Mouse (Mus musculus) retina, postnatal 7 days (tissue): ENCODE measurements around the gene Pygm.

Experiments used
- DNase-seq: peaks from one replicate; pipeline ENCODE4 v3.0.0-alpha.2; 2012; ENCODE audit warnings: low read depth, low spot score

Gene Pygm

DNA sequence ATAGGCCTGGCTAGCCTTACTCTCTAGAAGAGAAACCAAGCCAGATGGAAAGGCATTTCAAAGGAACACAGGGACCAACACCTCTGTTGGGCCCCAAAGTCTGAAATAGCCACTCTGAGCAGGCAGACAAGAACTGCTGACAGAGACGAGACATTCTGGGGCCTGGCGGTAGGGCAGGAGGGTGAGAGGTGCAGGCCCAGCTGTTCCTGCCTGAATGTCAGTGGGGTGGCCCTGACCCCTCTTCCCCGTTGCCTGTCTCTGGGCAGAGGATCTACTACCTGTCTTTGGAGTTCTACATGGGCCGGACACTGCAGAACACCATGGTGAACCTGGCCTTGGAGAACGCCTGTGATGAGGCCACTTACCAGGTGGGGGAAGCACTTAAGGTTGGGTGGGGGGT, 1.2 kb downstream of the Pygm start:
- no peak for DNase-seq

- no peak for DNase-seq
These were observed 1.6 kb downstream of the Pygm start for GRCm38 (mm10) chr19:6385821-6386220.

DNA sequence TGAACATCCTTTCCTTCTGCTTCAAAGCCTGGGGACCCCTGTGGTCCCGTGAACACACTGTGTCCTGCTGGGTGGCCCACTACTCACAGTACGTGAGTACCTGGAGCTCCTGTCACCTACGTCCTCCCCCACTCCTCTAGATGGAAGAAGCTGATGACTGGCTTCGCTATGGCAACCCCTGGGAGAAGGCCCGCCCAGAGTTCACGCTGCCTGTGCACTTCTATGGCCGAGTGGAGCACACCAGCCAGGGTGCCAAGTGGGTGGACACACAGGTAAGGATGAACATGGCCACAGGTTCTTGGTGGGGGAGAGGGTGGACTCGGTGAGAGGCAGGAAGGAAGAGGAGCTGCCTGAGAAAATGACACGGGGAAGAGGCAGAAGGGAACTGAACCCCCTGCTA, 2.0 kb downstream of the Pygm start:
- no peak for DNase-seq

- no peak for DNase-seq
These were observed 3.8 kb downstream of the Pygm start for GRCm38 (mm10) chr19:6388006-6388405.

GRCm38 (mm10) chr19:6389803-6390202, 5.6 kb downstream of the Pygm start:
- no peak for DNase-seq

DNA sequence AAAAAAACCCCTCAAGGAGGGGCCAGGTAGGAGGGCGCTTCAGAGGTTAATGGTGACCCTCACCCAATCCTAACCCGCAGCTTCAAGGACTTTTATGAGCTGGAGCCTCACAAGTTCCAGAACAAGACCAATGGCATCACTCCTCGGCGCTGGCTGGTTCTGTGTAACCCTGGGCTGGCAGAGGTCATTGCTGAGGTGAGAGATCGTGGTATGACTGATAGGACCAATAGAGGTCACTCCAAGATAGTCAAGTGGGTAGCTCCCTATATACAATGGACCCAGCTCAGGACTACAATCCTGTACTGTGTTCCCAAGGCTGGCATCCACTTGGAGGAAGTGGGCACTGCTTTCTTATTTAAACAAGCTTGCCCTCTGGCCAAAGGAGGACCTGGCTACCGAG, 6.1 kb downstream of the Pygm start:
- no peak for DNase-seq

- DNase-seq = no peak
These were observed 8.7 kb downstream of the Pygm start for GRCm38 (mm10) chr19:6392743-6393393.

- DNase-seq = no peak
These were observed 9.4 kb downstream of the Pygm start for GRCm38 (mm10) chr19:6393637-6394036.

GRCm38 (mm10) chr19:6396237-6396636, 12.0 kb downstream of the Pygm start:
- no peak for DNase-seq

DNA sequence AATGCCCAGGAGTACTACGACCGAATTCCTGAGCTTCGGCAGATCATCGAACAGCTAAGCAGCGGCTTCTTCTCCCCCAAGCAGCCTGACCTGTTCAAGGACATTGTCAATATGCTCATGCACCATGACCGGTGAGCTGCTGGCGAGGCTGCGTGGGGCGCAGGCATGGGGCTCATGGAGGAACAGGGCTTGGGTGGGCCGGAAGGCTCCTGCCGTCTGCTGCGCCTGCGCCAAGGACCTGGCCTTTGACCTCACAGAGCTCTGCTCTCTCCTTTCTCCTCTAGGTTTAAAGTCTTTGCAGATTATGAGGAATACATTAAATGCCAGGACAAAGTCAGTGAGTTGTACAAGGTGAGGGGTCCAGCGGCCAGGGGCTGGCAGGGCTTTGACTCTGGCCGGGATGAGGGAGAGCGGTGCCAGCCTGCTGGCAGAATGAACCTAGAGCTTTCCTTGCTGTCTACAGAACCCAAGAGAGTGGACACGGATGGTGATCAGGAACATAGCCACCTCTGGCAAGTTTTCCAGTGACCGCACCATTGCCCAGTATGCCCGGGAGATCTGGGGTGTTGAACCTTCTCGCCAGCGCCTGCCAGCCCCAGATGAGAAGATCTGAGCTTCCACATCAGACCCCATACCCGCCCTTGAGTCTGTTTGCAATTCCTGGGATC, 13.5 kb downstream of the Pygm start:
- no peak for DNase-seq

DNA sequence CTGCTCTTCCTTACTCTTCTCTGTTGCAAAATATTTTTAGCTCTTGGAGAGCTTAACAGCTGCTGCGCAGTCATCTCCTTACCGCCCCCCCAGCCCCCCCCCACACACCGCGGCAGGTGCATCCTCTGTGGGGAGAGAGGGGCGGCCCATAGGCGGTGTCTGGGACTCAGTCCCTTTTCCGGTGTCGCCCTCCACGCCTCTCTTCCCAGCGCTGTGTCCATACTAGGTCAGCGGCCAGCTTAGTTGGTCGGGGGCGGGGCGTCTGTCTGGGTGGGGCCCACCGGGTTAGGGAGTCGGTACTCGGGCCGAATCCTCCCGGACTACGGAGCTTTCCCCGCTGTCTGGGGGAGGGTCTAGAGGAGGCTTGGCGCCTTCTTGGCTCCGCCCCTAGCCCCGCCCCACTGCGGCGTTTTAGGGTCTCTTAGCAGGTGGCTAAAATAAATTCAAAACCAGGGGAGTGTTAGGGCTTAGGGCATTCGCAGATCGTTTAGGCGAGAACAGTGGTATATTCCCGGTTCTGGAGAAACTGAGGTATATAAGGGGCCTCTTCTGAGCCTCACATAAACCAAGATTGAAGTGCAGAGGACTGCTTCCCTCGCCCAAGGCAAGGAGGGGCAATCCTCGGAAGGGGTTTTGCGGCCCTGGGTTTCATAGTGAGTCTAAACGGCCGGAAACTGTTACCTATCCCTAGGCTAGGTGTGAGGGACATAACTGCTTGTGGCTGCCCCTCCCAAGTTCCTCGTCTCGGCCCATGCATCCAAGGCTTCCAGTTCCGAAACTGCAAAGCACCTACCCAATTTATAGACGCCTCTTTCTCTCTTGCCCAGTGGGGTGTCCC, 14.5 kb downstream of the Pygm start:
- no peak for DNase-seq

DNA sequence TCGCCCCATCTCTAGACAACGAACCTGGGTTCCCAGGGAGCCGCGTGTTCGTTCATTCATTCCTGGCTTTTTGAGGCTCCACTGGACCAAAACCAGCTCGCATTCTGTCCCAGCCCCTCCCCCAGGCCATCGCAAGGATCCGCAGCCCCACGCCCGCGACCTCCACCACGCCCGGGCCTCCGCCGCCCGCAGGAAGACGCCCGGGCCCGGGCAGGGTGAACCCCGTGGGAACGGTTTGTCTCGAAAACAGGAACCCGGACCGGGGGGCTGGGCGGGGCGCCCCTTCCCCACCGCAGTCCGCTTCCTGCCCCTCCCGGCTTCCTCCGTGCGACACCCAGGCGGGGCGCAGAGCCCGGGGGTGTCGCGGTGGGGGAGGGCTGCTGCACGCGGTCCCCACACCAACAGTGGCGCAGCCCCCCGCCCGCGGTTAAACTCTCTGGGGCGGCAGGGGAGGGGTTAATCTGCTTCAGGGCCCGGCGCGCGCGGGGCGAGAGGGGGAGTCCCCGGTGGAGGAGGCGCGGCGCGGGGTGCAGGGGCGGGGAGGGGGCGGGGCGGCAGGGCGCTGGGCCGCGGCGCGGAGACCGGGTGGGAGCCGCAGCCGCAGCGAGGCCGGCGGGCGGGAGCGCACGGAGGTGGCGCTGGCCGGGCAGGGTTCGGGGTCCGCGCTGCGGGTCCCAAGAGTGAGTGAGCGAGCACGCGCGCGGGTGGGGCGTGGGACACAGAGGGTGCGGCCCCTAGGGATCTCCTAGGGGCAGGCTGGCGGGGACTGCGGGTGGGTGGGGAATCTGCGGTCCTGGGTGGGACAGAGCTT, 15.3 kb downstream of the Pygm start, which contains the start of gene Rasgrp2:
Gene Rasgrp2 (plus strand): TSS at position 56 of the 811 bp plus-strand sequence.
- DNase-seq = no peak

DNA sequence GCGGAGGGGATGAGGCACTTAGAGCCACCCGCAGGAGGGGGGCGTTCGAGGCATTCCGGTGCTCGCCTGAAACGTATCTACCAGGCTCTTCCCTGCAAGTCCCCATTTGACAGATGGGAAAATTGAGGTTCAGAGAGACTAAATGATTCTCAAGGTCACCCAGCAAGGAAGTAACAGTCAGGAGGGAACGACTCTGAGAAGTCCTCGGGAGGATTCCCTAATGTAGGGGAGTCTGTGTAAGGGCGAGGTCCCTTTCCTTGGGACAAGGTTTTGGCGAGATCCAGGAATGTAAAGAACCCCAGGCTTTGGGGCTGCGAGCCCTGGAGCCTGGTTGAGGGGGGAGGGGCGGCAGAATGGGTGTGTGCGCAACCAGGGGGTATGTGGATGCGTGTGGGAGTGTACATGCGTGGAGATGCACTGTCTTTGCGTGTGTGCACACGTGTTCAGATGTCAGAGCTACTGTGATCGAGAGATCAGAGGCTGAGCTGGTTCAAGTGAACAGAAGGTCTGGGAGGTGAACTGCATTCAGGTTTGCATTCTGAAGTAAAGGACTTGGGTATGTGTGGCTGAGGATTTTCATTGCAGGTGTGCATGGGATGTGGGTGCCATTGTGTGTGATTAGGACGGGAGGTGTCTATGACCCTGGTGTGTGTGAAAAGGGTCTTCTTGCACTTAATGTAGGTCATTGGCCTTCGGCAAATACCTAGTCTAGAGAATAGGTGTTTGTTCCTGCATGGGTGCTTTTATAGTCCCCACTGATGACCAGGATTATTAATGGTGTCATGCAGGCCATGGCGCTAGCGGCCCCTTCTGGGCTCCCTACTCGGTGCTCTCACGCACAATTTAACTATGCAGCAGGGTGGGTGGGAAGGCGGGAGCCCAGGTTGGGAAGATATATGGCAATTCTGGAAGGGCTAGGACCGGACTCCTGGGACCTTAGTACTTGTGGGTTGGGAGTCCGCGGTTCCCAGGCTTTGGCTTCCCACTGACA, 16.2 kb downstream of the Pygm start:
- no peak for DNase-seq

DNA sequence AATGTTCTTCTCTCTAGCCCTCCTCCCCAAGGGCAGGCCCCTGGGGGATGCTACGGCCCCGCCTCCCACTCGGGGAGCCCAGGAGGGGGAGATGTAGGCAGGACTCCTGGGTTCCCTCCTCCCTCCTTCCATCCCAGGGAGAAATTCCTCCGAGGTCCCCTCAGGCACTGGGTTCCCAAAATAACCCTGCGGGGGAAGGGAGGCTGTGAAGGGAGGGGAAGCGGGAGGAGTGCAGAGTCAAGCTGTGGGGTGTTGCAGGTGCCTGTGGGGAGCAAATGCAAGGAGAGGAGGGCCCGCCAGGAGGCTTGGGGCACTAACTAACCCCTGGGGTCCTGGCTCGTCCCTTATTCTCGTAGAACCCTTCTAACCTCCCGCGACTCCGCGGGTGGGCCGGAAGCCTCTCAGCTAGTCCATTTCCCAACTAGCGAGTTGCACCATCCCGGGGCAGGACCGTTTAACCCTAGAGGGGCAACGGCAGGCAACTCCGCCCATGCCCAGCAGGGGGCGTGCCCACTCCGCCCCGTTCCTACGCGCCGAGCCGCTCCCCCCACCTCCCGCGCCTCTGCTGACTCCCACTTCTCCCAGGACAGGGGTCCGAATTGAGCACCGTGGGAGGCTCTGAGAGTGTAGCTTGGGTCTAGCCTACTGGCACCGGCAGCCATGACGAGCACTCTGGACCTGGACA, 17.1 kb downstream of the Pygm start:
- no peak for DNase-seq

DNA sequence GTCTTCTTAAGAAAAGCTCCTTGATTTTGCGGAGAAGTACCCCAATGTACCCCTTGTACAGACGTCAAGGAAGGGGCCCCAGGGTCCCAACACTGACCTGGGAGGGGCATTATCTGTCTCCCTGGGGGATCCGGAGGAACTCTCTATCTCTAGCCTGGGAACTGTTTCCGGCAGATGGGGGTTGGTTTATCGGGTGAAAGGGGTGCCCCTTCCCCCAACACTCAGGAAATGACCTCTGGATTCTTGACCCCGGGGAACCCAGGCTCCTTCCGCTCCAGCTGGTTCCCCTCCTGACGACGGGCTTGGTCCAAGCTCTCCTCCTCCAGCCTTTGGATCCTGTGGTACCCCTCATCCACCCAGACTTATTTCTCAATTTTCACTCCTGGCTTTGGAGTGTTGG, 17.8 kb downstream of the Pygm start:
- DNase-seq = no peak

DNA sequence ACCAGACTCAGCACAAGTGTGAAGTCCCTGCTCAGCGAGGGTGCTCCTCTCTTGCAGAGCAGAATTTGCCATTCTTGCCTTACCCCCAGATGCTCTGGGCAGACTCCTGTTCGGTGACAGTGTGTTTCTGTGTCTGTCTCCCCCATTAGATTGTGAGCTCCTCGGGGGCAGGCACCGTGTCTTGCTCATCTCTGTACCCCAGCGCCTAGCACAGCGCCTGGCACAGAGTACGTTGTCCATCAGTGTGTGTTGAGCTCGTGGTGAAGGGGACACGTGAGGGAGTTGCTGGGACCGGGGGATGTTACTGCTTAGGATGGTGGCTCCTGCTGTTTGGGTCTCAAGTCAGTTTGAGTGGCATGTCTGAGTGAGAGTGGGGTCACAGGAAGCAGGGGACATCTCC, 19.7 kb downstream of the Pygm start:
- DNase-seq = no peak

DNA sequence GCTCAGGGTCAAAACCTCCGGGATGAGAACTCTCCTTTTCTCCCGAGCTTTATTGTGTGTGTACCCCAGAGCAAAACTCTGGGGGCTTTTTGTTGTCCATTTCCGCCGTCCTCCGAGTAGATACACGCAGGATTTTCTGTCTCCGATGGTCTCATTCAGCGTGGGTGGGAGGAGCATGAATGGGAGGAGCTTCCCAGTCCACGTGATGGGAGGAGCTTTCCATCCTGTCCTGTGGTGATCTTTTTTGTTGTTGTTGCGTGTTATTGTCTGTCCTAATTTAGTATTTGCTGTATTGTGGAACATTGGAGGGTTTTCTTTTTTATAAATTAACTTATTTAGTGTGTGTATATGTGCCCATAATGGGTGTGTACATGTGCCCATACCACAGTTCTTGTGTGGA, 21.2 kb downstream of the Pygm start:
- no peak for DNase-seq

DNA sequence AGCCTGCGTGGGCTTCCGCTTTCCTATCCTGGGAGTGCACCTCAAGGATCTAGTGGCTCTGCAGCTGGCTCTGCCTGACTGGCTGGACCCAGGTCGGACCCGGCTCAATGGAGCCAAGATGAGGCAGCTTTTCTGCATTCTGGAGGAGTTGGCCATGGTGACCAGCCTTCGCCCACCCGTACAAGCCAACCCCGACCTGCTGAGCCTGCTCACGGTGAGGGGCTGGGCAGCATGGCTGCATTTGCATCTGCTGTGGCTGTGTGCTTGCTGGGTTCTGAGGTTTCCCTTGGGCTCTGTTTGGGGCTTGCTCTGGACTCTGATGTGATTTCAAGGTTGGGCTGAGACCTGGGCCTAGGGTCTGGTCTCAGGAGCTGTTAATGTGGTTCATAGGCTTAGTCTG, 22.9 kb downstream of the Pygm start:
- DNase-seq = no peak

DNA sequence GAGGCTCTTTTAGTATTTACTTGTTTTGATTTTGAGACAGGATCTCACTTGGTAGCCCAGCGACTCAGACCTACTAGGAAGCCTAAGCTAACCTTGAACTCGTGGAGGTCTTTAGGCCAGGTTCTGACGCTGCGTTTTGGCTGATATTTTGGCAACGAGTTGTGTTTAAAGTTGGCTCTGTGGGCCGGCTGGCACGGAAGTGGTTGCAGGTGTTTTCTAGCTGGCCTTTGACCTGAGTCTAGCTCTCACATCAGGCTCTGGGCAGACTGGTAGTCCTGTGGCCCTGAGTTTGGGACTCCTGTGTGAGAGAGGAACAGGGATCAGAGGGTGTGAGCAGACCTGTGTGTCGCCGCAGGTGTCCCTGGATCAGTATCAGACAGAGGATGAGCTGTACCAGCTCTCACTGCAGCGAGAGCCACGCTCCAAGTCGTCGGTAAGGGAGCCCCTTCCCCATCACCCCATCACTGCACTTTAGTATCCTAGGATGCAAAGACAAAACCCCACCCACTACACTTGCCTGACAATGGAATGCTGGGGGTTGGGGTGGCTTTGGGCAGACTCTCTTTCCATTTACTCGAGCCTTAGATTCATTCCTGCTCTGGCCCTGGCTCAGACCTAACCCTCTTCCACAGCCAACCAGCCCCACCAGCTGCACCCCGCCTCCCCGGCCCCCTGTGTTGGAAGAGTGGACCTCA, 23.8 kb downstream of the Pygm start:
- DNase-seq = no peak
